Mouse (Mus musculus) midbrain, postnatal 0 days (tissue): ENCODE measurements at regions not wholly inside any gene's neighbourhood (a gene's known extent, or its start where the extent isn't known, plus 50 kb on each side); places are given as distances from the start of the nearest gene placed in this dataset.

Source experiments
- ATAC-seq: fragments of 200-750 bp; cut with Nextera tagmentation; 2 replicates; pipeline ENCODE4 v1.8.0; 2017; ENCODE audit warnings: moderate number of reproducible peaks, mild to moderate bottlenecking, moderate TSS enrichment, moderate library complexity; ENCODE audit not compliant: low FRiP score
- DNase-seq: peaks from one replicate; pipeline ENCODE4 v3.0.0-alpha.2; 2015; ENCODE audit warnings: low spot score
- H3K27ac ChIP-seq: fragments of 300-500 bp; sonication (generic); 2 replicates; pipeline ENCODE4 v1.5.1; 2014; ENCODE audit warnings: low read depth, mild to moderate bottlenecking, low read length, mixed read lengths
- H3K27me3 ChIP-seq: fragments of 300-500 bp; sonication (generic); 2 replicates; pipeline ENCODE4 v1.6.1; 2014; ENCODE audit warnings: low read length, control low read depth, mixed read lengths; ENCODE audit not compliant: insufficient read depth
- H3K36me3 ChIP-seq: fragments of 300-500 bp; sonication (generic); 2 replicates; pipeline ENCODE4 v1.6.1; 2014; ENCODE audit warnings: low read length, control low read depth, mixed read lengths; ENCODE audit not compliant: insufficient read depth
- H3K4me1 ChIP-seq: fragments of 300-500 bp; sonication (generic); 2 replicates; pipeline ENCODE4 v1.6.1; 2014; ENCODE audit warnings: mild to moderate bottlenecking, control low read depth, antibody characterized with exemption, low read length, mixed read lengths; ENCODE audit not compliant: insufficient read depth
- H3K4me2 ChIP-seq: fragments of 300-500 bp; sonication (generic); 2 replicates; pipeline ENCODE4 v1.6.1; 2014; ENCODE audit warnings: low read depth, mild to moderate bottlenecking, low read length, mixed read lengths; ENCODE audit not compliant: poor library complexity, severe bottlenecking
- H3K4me3 ChIP-seq: fragments of 300-500 bp; sonication (generic); 2 replicates; pipeline ENCODE4 v1.5.1; 2014; ENCODE audit warnings: low read depth, mild to moderate bottlenecking, low read length, moderate library complexity
- H3K9ac ChIP-seq: fragments of 300-500 bp; sonication (generic); replicated peaks from 2 replicates; pipeline ENCODE4 v1.6.1; 2014; ENCODE audit warnings: mild to moderate bottlenecking, low read length, moderate library complexity, mixed read lengths; ENCODE audit not compliant: poor library complexity, severe bottlenecking
- H3K9me3 ChIP-seq: fragments of 300-500 bp; sonication (generic); 2 replicates; pipeline ENCODE4 v1.6.1; 2016; ENCODE audit warnings: low read length, control low read depth
- CTCF ChIP-seq: IDR thresholded peaks from 2 replicates; pipeline ENCODE4 v1.5.1; 2016; ENCODE audit warnings: antibody characterized with exemption, mild to moderate bottlenecking
- WGBS: fragments of 180-500 bp; shearing (Covaris S2); extraction: QIAGEN DNeasy Blood & Tissue Kit; methylation state at CpG from one replicate; pipeline ENCODE4 v1.1.7; 2014; 5-methylcytosine and 5-hydroxymethylcytosine counted together

DNA sequence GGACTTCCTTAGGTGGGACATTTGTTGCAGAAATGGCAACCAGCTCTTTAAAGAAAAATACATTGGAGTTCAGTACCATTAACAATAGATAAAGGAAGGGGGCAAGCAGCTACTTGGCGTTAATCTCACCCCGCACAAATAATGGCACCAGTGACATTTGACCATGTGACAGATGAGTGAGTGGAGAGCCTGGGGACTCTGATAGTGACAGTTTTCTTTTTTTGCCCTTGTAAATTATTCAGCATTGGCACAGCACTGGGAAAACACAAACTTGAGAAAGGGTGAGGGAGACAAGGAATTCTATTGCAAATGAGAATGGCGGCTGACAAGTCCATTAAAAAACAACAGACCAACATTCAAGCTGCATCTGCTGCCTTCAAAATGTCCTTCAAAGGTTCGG is 603.3 kb upstream of the Fam92a start:
- H3K4me3 ChIP-seq: no peak overlapping the region
- no peak overlapping the region for H3K4me2 ChIP-seq
- no peaks in the 10 kb centered on the region for H3K4me1 ChIP-seq
- no peaks in the 10 kb centered on the region for H3K27me3 ChIP-seq
- TF ChIP-seq CTCF: no peak
- ATAC-seq (no peak), DNase-seq (no peak)
- no peaks in the 10 kb centered on the region for H3K9me3 ChIP-seq
- no peak overlapping the region for H3K27ac ChIP-seq
- 27% methylated on average over 4 of the region's 4 CpGs for WGBS
- no peak overlapping the region for H3K9ac ChIP-seq
- no peaks in the 10 kb centered on the region for H3K36me3 ChIP-seq

DNA sequence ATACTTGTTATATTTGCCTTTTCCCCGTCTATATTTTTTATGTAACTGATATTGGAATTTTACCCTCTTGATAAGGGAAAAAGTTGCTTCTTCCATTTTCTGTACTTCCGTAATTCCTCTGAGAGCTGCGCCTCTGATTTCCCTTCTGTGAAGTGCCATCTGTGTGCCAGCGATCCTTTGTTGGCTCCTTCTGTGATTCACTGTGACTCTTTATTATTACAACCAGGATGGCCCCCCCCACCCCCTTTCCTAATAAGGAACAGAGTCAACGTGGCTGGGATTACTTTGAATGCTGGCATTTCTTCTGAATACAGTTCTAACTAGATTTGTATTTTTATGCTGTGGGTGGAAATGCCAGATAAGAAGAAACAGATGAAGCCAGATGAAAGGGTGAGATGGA is 602.9 kb upstream of the Fam92a start:
- H3K9me3 ChIP-seq: no peaks in the 10 kb centered on the region
- TF ChIP-seq CTCF: no peak
- H3K27ac ChIP-seq: no peak overlapping the region
- H3K4me2 ChIP-seq: no peak overlapping the region
- no peak overlapping the region for H3K4me3 ChIP-seq
- H3K4me1 ChIP-seq: no peaks in the 10 kb centered on the region
- H3K27me3 ChIP-seq: no peaks in the 10 kb centered on the region
- peak; percentile 31 for DNase-seq
- no peaks in the 10 kb centered on the region for H3K36me3 ChIP-seq
- no peak for ATAC-seq
- 36% methylated on average over 5 of the region's 5 CpGs for WGBS
- no peak overlapping the region for H3K9ac ChIP-seq

DNA sequence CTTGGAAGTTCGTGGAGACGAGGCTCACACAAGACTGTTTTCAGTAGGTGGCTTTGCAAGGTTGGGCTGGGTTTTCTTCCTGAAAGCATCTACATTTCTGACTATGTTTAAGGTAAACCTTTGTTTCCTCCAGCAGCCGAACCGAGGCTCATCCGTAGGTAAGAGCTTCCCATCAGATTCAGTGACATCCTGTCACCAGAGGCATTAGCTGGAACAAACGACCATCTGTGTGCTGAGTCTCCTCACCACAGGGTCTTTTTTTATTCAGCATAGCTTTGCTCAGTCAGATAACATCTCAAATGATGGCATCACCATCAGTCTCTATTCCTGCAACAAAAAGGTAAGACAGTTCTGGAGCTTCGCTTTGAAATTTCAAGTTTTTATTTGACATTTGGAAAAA is 601.4 kb upstream of the Fam92a start:
- TF ChIP-seq CTCF: no peak
- no peaks in the 10 kb centered on the region for H3K4me1 ChIP-seq
- no peak for ATAC-seq
- H3K9me3 ChIP-seq: no peaks in the 10 kb centered on the region
- H3K4me3 ChIP-seq: no peak overlapping the region
- no peak overlapping the region for H3K4me2 ChIP-seq
- H3K36me3 ChIP-seq: no peaks in the 10 kb centered on the region
- H3K9ac ChIP-seq: no peak overlapping the region
- no peak for DNase-seq
- no peak overlapping the region for H3K27ac ChIP-seq
- WGBS: 70% methylated on average over 7 of the region's 7 CpGs
- H3K27me3 ChIP-seq: no peaks in the 10 kb centered on the region

DNA sequence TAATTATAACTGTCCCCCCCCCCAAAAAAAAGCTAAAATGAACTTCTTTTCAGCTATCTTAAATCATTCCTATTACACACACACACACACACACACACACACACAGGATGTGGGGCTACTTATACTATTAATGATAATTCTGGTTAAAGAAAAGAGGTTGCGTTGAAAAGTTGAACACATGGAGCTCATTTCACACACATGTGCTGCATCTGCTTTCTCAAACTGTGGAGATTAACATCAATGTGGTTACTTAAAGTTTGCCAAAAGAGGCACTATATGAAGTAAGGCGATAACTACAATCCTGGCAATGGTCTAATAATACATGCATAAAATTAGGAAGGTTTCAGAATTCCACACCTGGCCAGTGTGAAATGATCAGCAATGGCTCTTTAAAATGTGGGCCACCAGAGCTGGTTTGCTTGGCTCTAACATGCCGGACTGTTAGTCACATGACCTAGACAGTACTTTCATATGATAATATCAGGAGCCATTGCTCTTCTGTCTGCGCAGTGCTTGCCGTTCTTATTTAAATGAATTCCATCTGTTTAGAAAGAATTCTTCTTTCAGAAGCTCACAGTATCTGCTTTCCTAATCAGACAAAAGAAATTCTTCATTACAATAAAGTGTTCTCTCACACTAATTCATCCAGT is 598.4 kb upstream of the Fam92a start:
- DNase-seq: no peak
- H3K4me2 ChIP-seq: no peak overlapping the region
- no peak for ATAC-seq
- H3K9me3 ChIP-seq: no peaks in the 10 kb centered on the region
- no peak overlapping the region for H3K4me3 ChIP-seq
- TF ChIP-seq CTCF: no peak
- H3K36me3 ChIP-seq: no peaks in the 10 kb centered on the region
- H3K9ac ChIP-seq: no peak overlapping the region
- H3K27me3 ChIP-seq: no peaks in the 10 kb centered on the region
- no peaks in the 10 kb centered on the region for H3K4me1 ChIP-seq
- H3K27ac ChIP-seq: no peak overlapping the region
- 49% methylated on average over 5 of the region's 5 CpGs for WGBS

DNA sequence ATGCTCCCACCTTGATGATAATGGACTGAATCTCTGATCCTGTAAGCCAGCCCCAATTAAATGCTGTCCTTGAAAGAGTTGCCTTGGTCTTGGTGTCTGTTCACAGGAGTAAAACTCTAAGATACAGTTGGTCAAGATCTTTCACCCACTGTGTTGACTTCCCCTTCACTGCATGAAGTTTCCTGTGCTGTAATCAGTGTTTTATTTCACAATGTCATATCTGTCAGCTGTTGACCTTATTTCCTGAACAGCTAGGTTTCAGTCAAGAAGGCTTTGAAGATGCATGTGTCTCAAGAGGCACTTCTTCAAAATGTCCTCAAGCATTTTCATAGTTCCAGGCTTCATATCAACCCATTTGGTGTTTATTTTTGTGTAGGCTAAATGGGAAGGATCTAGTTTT is 597.3 kb upstream of the Fam92a start:
- TF ChIP-seq CTCF: no peak
- no peak for ATAC-seq

DNA sequence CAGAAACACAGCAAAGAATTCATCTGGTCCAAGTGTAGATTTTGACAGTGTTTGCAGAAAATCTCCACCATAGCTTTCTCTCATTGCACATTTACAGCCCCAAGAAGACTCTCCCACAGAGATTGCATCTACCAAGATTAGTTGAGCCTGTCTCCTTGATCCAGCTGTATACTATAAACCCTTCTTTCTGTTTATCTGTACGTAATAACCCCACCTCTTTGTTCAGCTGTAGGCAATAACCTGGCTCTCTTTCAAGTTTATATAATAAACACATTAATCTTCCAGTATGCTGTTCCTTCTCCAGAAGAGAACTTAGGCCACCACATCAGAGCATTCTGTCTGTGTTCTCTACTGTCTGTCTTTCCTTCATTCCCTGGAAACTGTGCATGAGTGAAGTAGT is 594.9 kb upstream of the Fam92a start:
- ATAC-seq: no peak
- no peak for TF ChIP-seq CTCF
- WGBS: 86% methylated on average over 1 of the region's 1 CpGs

More for the DNA sequence above, 597.3 kb upstream of the Fam92a start:
- Histone ChIP-seq H3K27me3 (no peaks in the 10 kb centered on the region), H3K4me3 (no peak overlapping the region), H3K9ac (no peak overlapping the region), H3K4me2 (no peak overlapping the region), H3K27ac (no peak overlapping the region), H3K36me3 (no peaks in the 10 kb centered on the region), H3K9me3 (no peaks in the 10 kb centered on the region), H3K4me1 (no peaks in the 10 kb centered on the region)
- no peak for DNase-seq

More for the DNA sequence above, 594.9 kb upstream of the Fam92a start:
- no peak overlapping the region for H3K4me3 ChIP-seq
- no peaks in the 10 kb centered on the region for H3K27me3 ChIP-seq
- H3K36me3 ChIP-seq: no peaks in the 10 kb centered on the region
- no peak for DNase-seq
- no peaks in the 10 kb centered on the region for H3K9me3 ChIP-seq
- H3K4me2 ChIP-seq: no peak overlapping the region
- no peaks in the 10 kb centered on the region for H3K4me1 ChIP-seq
- no peak overlapping the region for H3K9ac ChIP-seq
- no peak overlapping the region for H3K27ac ChIP-seq
